Mouse (Mus musculus): ENCODE data around the gene Nav3. TPM values are rescaled to one million over a fixed set of nuclear protein-coding genes. Genes with fewer than 3 reads are reported as not detected.

Nav3 gene
- polyA plus RNA-seq, 2 experiments = 0.06 to 0.07 TPM

- Histone ChIP-seq H3K36me3 (replicated peaks; ENCODE audit: control insufficient read depth, insufficient read depth, low read depth) (no peaks in the 10 kb centered on the region), H3K27me3 (ENCODE audit: control insufficient read depth, insufficient read depth, low read length) (no peaks in the 10 kb centered on the region), H3K27ac (no peak overlapping the region), H3K9me3 (ENCODE audit: control insufficient read depth, low read length) (no peaks in the 10 kb centered on the region), H3K9ac (replicated peaks) (no peak overlapping the region), H3K4me2 (ENCODE audit: low read depth) (no peak overlapping the region), H3K4me3 (ENCODE audit: insufficient read depth in 1 of 2, low read depth in 2 of 2, low read length in 2 of 2) (no peak overlapping the region), H3K4me1 (replicated peaks; ENCODE audit: control insufficient read depth in 2 of 2, insufficient read depth in 2 of 2, low read length in 1 of 2) (no peaks in the 10 kb centered on the region)
- 42% methylated on average over 7 of the region's 7 CpGs for WGBS (ENCODE audit: insufficient replicate concordance)
- DNase-seq (ENCODE audit: low read depth in 3 of 3, low spot score in 3 of 3) (no peak), ATAC-seq (ENCODE audit: insufficient read depth) (no peak)
- TF ChIP-seq CTCF (IDR thresholded peaks at IDR 0.05; ENCODE audit: low read depth) = no peak
- TF ChIP-seq EP300 (IDR thresholded peaks at IDR 0.05; ENCODE audit: low read depth) = no peak
Observed at GRCm38 (mm10) chr10:109852392-109852791, 603.6 kb downstream of the Nav3 start.

GRCm38 (mm10) chr10:109847631-109848030 lies 608.4 kb downstream of the Nav3 start:
- WGBS (ENCODE audit: insufficient replicate concordance) = 70% methylated on average over 4 of the region's 4 CpGs
- DNase-seq (ENCODE audit: low read depth in 3 of 3, low spot score in 3 of 3) = no peak
- no peak overlapping the region for H3K4me3 ChIP-seq (ENCODE audit: insufficient read depth in 1 of 2, low read depth in 2 of 2, low read length in 2 of 2)
- H3K27ac ChIP-seq = no peak overlapping the region
- no peak overlapping the region for H3K4me2 ChIP-seq (ENCODE audit: low read depth)
- H3K36me3 ChIP-seq (replicated peaks; ENCODE audit: control insufficient read depth, insufficient read depth, low read depth) = no peaks in the 10 kb centered on the region
- H3K4me1 ChIP-seq (replicated peaks; ENCODE audit: control insufficient read depth in 2 of 2, insufficient read depth in 2 of 2, low read length in 1 of 2) = no peaks in the 10 kb centered on the region
- H3K27me3 ChIP-seq (ENCODE audit: control insufficient read depth, insufficient read depth, low read length) = no peaks in the 10 kb centered on the region
- no peaks in the 10 kb centered on the region for H3K9me3 ChIP-seq (ENCODE audit: control insufficient read depth, low read length)
- TF ChIP-seq EP300 (IDR thresholded peaks at IDR 0.05; ENCODE audit: low read depth) (no peak), CTCF (IDR thresholded peaks at IDR 0.05; ENCODE audit: low read depth) (no peak)
- no peak overlapping the region for H3K9ac ChIP-seq (replicated peaks)
- no peak for ATAC-seq (ENCODE audit: insufficient read depth)

GRCm38 (mm10) chr10:109843661-109844060 lies 612.3 kb downstream of the Nav3 start:
- Histone ChIP-seq H3K9me3 (ENCODE audit: control insufficient read depth, low read length) (no peaks in the 10 kb centered on the region), H3K27ac (no peak overlapping the region), H3K4me3 (ENCODE audit: insufficient read depth in 1 of 2, low read depth in 2 of 2, low read length in 2 of 2) (no peak overlapping the region), H3K27me3 (ENCODE audit: control insufficient read depth, insufficient read depth, low read length) (no peaks in the 10 kb centered on the region), H3K4me2 (ENCODE audit: low read depth) (no peak overlapping the region), H3K4me1 (replicated peaks; ENCODE audit: control insufficient read depth in 2 of 2, insufficient read depth in 2 of 2, low read length in 1 of 2) (no peaks in the 10 kb centered on the region), H3K9ac (replicated peaks) (no peak overlapping the region), H3K36me3 (replicated peaks; ENCODE audit: control insufficient read depth, insufficient read depth, low read depth) (no peaks in the 10 kb centered on the region)
- DNase-seq (ENCODE audit: low read depth in 3 of 3, low spot score in 3 of 3) (no peak), ATAC-seq (ENCODE audit: insufficient read depth) (no peak)
- 69% methylated on average over 4 of the region's 4 CpGs for WGBS (ENCODE audit: insufficient replicate concordance)
- TF ChIP-seq CTCF (IDR thresholded peaks at IDR 0.05; ENCODE audit: low read depth) (no peak), EP300 (IDR thresholded peaks at IDR 0.05; ENCODE audit: low read depth) (no peak)

GRCm38 (mm10) chr10:109832768-109833291 lies 623.2 kb downstream of the Nav3 start:
- H3K27ac ChIP-seq = no peak overlapping the region
- H3K9me3 ChIP-seq (ENCODE audit: control insufficient read depth, low read length) = no peaks in the 10 kb centered on the region
- H3K27me3 ChIP-seq (ENCODE audit: control insufficient read depth, insufficient read depth, low read length) = no peaks in the 10 kb centered on the region
- H3K9ac ChIP-seq (replicated peaks) = no peak overlapping the region
- no peak overlapping the region for H3K4me3 ChIP-seq (ENCODE audit: insufficient read depth in 1 of 2, low read depth in 2 of 2, low read length in 2 of 2)
- ATAC-seq (ENCODE audit: insufficient read depth) (no peak), DNase-seq (ENCODE audit: low read depth in 3 of 3, low spot score in 3 of 3) (no peak)
- no peaks in the 10 kb centered on the region for H3K4me1 ChIP-seq (replicated peaks; ENCODE audit: control insufficient read depth in 2 of 2, insufficient read depth in 2 of 2, low read length in 1 of 2)
- no peak overlapping the region for H3K4me2 ChIP-seq (ENCODE audit: low read depth)
- H3K36me3 ChIP-seq (replicated peaks; ENCODE audit: control insufficient read depth, insufficient read depth, low read depth) = no peaks in the 10 kb centered on the region
- 39% methylated on average over 18 of the region's 18 CpGs for WGBS (ENCODE audit: insufficient replicate concordance)
- no peak for TF ChIP-seq CTCF (IDR thresholded peaks at IDR 0.05; ENCODE audit: low read depth)

DNA sequence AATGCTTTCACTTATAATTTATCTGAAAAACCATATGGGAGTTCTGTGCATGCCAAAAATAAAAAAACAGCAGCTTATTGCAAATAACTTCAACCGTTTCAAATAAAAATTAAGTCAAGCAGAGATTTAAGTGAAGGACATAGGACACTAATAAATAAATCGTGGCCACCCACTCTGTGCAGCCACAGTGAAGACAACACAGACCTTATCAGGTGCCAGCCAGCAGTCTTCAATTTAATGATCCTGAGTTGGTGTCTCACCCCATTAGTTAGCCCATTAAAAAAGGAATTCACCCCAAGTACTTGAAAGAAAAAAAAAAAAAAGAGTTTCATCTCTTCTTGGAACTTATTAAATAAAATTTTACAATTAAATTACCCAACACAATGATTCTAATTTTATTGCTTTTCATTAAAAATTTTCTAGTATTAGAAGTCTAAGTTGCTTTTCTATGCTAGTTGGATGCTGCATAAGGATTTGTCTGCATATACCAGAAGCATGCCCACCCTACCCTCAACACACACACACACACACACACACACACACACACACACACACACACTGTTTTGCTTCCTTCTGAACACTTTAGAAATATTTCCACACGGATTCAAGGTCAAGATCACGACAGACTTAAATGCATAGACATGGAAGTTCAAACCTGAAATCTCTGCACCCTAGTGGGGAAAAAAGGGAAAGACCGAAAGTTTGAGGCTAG lies 649.1 kb downstream of the Nav3 start:
- WGBS (ENCODE audit: insufficient replicate concordance) = 43% methylated on average over 5 of the region's 5 CpGs
- TF ChIP-seq EP300 (IDR thresholded peaks at IDR 0.05; ENCODE audit: low read depth) = no peak
- no peak for TF ChIP-seq CTCF (IDR thresholded peaks at IDR 0.05; ENCODE audit: low read depth)
- no peak overlapping the region for H3K4me3 ChIP-seq (ENCODE audit: insufficient read depth in 1 of 2, low read depth in 2 of 2, low read length in 2 of 2)
- H3K27me3 ChIP-seq (ENCODE audit: control insufficient read depth, insufficient read depth, low read length) = no peaks in the 10 kb centered on the region
- no peak overlapping the region for H3K4me2 ChIP-seq (ENCODE audit: low read depth)
- no peak overlapping the region for H3K27ac ChIP-seq
- H3K9ac ChIP-seq (replicated peaks) = no peak overlapping the region
- no peaks in the 10 kb centered on the region for H3K4me1 ChIP-seq (replicated peaks; ENCODE audit: control insufficient read depth in 2 of 2, insufficient read depth in 2 of 2, low read length in 1 of 2)
- DNase-seq (ENCODE audit: low read depth in 3 of 3, low spot score in 3 of 3) (no peak), ATAC-seq (ENCODE audit: insufficient read depth) (no peak)
- no peaks in the 10 kb centered on the region for H3K9me3 ChIP-seq (ENCODE audit: control insufficient read depth, low read length)
- H3K36me3 ChIP-seq (replicated peaks; ENCODE audit: control insufficient read depth, insufficient read depth, low read depth) = no peaks in the 10 kb centered on the region
